Mouse (Mus musculus) telencephalon, adult 2 months (tissue): ENCODE measurements around the gene Emc6.

Experiments
- DNase-seq: peaks from one replicate; pipeline ENCODE4 v3.0.0-alpha.2; 2011; ENCODE audit warnings: low read depth, low spot score

Emc6 gene

GRCm38 (mm10) chr11:73176608-73177508, at the start of gene Emc6, which contains the start of gene Tax1bp3:
Emc6 (minus strand) TSS chr11:73177037.
Tax1bp3 (plus strand) TSS chr11:73177083.
- DNase-seq, result peak; percentile 98

- no peak for DNase-seq
Measured at GRCm38 (mm10) chr11:73225856-73226255, 49.0 kb upstream of the Emc6 start.

GRCm38 (mm10) chr11:73223966-73224365, 47.1 kb upstream of the Emc6 start:
- DNase-seq, result no peak

- no peak for DNase-seq
Measured at GRCm38 (mm10) chr11:73222846-73223245, 46.0 kb upstream of the Emc6 start.

- DNase-seq, result no peak
Measured at GRCm38 (mm10) chr11:73220651-73221050, 43.8 kb upstream of the Emc6 start.

- DNase-seq, result no peak
Measured at GRCm38 (mm10) chr11:73219671-73220070, 42.8 kb upstream of the Emc6 start.

GRCm38 (mm10) chr11:73213956-73214355, 37.1 kb upstream of the Emc6 start:
- DNase-seq, result no peak

GRCm38 (mm10) chr11:73207621-73208020, 30.8 kb upstream of the Emc6 start:
- DNase-seq, result no peak

- no peak for DNase-seq
Measured at GRCm38 (mm10) chr11:73205194-73205593, 28.4 kb upstream of the Emc6 start.

- DNase-seq, result no peak
Measured at GRCm38 (mm10) chr11:73203895-73204294, 27.1 kb upstream of the Emc6 start.

GRCm38 (mm10) chr11:73201597-73201996, 24.8 kb upstream of the Emc6 start:
- no peak for DNase-seq

GRCm38 (mm10) chr11:73201021-73201420, 24.2 kb upstream of the Emc6 start:
- no peak for DNase-seq

- no peak for DNase-seq
Measured at GRCm38 (mm10) chr11:73199879-73200278, 23.0 kb upstream of the Emc6 start.

- peak; percentile 94 for DNase-seq
Measured at GRCm38 (mm10) chr11:73199230-73199712, 22.4 kb upstream of the Emc6 start, which contains the start of gene Shpk. Shpk (plus strand) TSS chr11:73199460.

GRCm38 (mm10) chr11:73198603-73199229, 21.9 kb upstream of the Emc6 start, which contains the start of gene Ctns:
Ctns (minus strand) TSS chr11:73199042.
- DNase-seq, result peak; percentile 92

GRCm38 (mm10) chr11:73198190-73198589, 21.4 kb upstream of the Emc6 start:
- no peak for DNase-seq

- no peak for DNase-seq
Measured at GRCm38 (mm10) chr11:73194444-73194843, 17.6 kb upstream of the Emc6 start.

- no peak for DNase-seq
Measured at GRCm38 (mm10) chr11:73193047-73193446, 16.2 kb upstream of the Emc6 start.

GRCm38 (mm10) chr11:73187231-73187630, 10.4 kb upstream of the Emc6 start:
- no peak for DNase-seq

GRCm38 (mm10) chr11:73185872-73186615, 9.2 kb upstream of the Emc6 start:
- no peak for DNase-seq

- no peak for DNase-seq
Measured at GRCm38 (mm10) chr11:73177895-73178294, 1.1 kb upstream of the Emc6 start.

GRCm38 (mm10) chr11:73177509-73177875, 655 bp upstream of the Emc6 start:
- DNase-seq, result no peak
